In the genomic region with DNA sequence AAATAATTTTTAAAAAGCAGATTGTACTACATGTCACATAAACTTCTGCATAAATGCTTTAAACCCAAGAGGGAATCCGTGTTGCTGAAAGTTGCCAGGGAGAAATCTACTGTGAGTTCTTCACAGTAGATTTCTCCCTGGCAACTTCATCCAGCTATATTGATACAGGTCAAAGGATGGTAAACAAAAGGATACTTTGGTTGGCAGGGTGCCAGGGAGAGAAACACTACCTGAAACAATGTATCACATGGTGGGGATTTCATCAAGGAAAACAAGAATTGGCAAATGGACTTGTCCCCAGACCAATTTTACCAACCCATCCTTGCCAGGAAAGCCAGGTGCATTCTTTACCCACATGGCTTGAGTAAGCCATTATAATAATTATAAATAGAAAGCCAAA, we compare ENCODE assay signal across 27 mouse cellular contexts. TPM values are rescaled to one million over a fixed set of nuclear protein-coding genes. Genes with fewer than 3 reads are reported as not detected.
"Had no signal": no experiment of that assay in that cellular context is flagged by ENCODE, and none has a peak within 500 bp of the region (broad histone marks: within the 10 kb centered on the region; RNA-seq: fewer than 3 reads in every experiment).

No protein-coding gene starts in this region.

- H3K9ac ChIP-seq: heart, embryonic 12.5 days; hindbrain, embryonic 13.5 days; hindbrain, embryonic 15.5 days; kidney, embryonic 15.5 days; limb, embryonic 13.5 days; limb, embryonic 15.5 days; liver, embryonic 13.5 days; liver, embryonic 15.5 days had no signal

- H3K36me3 ChIP-seq: heart, embryonic 10.5 days; heart, embryonic 12.5 days; hindbrain, embryonic 13.5 days; hindbrain, embryonic 15.5 days; kidney, embryonic 15.5 days; limb, embryonic 13.5 days; limb, embryonic 15.5 days; liver, embryonic 13.5 days; liver, embryonic 15.5 days had no signal

- H3K9me3 ChIP-seq: heart, embryonic 10.5 days; heart, embryonic 12.5 days; hindbrain, embryonic 13.5 days; hindbrain, embryonic 15.5 days; kidney, embryonic 15.5 days; limb, embryonic 13.5 days; limb, embryonic 15.5 days; liver, embryonic 13.5 days; liver, embryonic 15.5 days had no signal

- DNase-seq: gastrocnemius, adult 2 months; gastrocnemius, postnatal 10 days; gastrocnemius, postnatal 25 days; heart, adult 2 months; heart, postnatal 14 days; heart, postnatal 36 days; kidney, adult 11 months; kidney, adult 2 months; kidney, adult 9 months; kidney, postnatal 14 days; kidney, postnatal 36 days; layer of hippocampus, adult 9-11 months; layer of hippocampus, postnatal 36 days; left cerebral cortex, postnatal 4 days; liver, embryonic 13.5 days had no signal

- H3K4me3 ChIP-seq: gastrocnemius, adult 2 months; heart, adult 2 months; heart, embryonic 10.5 days; heart, embryonic 12.5 days; hindbrain, embryonic 13.5 days; hindbrain, embryonic 15.5 days; kidney, embryonic 15.5 days; limb, embryonic 13.5 days; limb, embryonic 15.5 days; liver, embryonic 13.5 days; liver, embryonic 15.5 days had no signal

- H3K27me3 ChIP-seq: heart, embryonic 12.5 days; hindbrain, embryonic 13.5 days; hindbrain, embryonic 15.5 days; kidney, embryonic 15.5 days; limb, embryonic 13.5 days; limb, embryonic 15.5 days; liver, embryonic 13.5 days; liver, embryonic 15.5 days had no signal

- H3K4me2 ChIP-seq: heart, embryonic 12.5 days; hindbrain, embryonic 13.5 days; hindbrain, embryonic 15.5 days; kidney, embryonic 15.5 days; limb, embryonic 13.5 days; limb, embryonic 15.5 days; liver, embryonic 13.5 days; liver, embryonic 15.5 days had no signal

- H3K27ac ChIP-seq: gastrocnemius, adult 2 months; heart, adult 2 months; heart, embryonic 10.5 days; hindbrain, embryonic 13.5 days; hindbrain, embryonic 15.5 days; hindbrain, postnatal 0 days; kidney, embryonic 15.5 days; kidney, postnatal 0 days; limb, embryonic 13.5 days; limb, embryonic 15.5 days; liver, embryonic 13.5 days; liver, embryonic 15.5 days had no signal

- H3K4me1 ChIP-seq: heart, embryonic 10.5 days; heart, embryonic 12.5 days; hindbrain, embryonic 13.5 days; hindbrain, embryonic 15.5 days; limb, embryonic 13.5 days; limb, embryonic 15.5 days; liver, embryonic 13.5 days; liver, embryonic 15.5 days had no signal

- ATAC-seq: hindbrain, postnatal 0 days; intestine, embryonic 16.5 days had no signal

RNA-seq across cellular contexts. Expression of gene Tmem108, which starts 27.4 kb away (rescaled TPM):
- total RNA-seq: gastrocnemius, adult 2 months; gastrocnemius, postnatal 25 days; hematopoietic stem cell, adult 5-6 weeks had no signal
